Mouse (Mus musculus) lung, embryonic 16.5 days (tissue): ENCODE data around the gene Stk39. TPM values are rescaled to one million over a fixed set of nuclear protein-coding genes. Genes with fewer than 3 reads are reported as not detected.

Experiments used
- ATAC-seq: fragments of 200-750 bp; cut with Nextera tagmentation; 2 replicates; pipeline ENCODE4 v1.8.0; 2017; ENCODE audit warnings: low read depth, mild to moderate bottlenecking, moderate library complexity
- H3K27ac ChIP-seq: fragments of 300-500 bp; sonication (generic); 2 replicates; pipeline ENCODE4 v1.5.1; 2014; ENCODE audit warnings: mild to moderate bottlenecking, control low read depth, low read length
- H3K27me3 ChIP-seq: fragments of 300-500 bp; sonication (generic); 2 replicates; pipeline ENCODE4 v1.6.1; 2014; ENCODE audit warnings: low read depth, low read length, mixed read lengths; ENCODE audit not compliant: control insufficient read depth, insufficient read depth
- H3K36me3 ChIP-seq: fragments of 300-500 bp; sonication (generic); 2 replicates; pipeline ENCODE4 v1.6.1; 2014; ENCODE audit warnings: low read length; ENCODE audit not compliant: control insufficient read depth, insufficient read depth
- H3K4me1 ChIP-seq: fragments of 300-500 bp; sonication (generic); replicated peaks from 2 replicates; pipeline ENCODE4 v1.6.1; 2014; ENCODE audit warnings: low read length, mixed read lengths; ENCODE audit not compliant: control insufficient read depth, insufficient read depth
- H3K4me2 ChIP-seq: fragments of 300-500 bp; sonication (generic); 2 replicates; pipeline ENCODE4 v1.6.1; 2014; ENCODE audit warnings: low read depth, low read length, control low read depth
- H3K4me3 ChIP-seq: fragments of 300-500 bp; sonication (generic); 2 replicates; pipeline ENCODE4 v1.5.1; 2014; ENCODE audit warnings: mild to moderate bottlenecking, low read length, control low read depth
- H3K9ac ChIP-seq: fragments of 300-500 bp; sonication (generic); 2 replicates; pipeline ENCODE4 v1.6.1; 2014; ENCODE audit warnings: low read length, control low read depth
- H3K9me3 ChIP-seq: fragments of 300-500 bp; sonication (generic); 2 replicates; pipeline ENCODE4 v1.6.1; 2016; ENCODE audit warnings: low read length; ENCODE audit not compliant: control insufficient read depth
- WGBS: fragments of 180-500 bp; shearing (Covaris S2); extraction: QIAGEN DNeasy Blood & Tissue Kit; methylation state at CpG from one replicate; pipeline ENCODE4 v1.1.7; 2014; 5-methylcytosine and 5-hydroxymethylcytosine counted together
- polyA plus RNA-seq: library from polyadenylated mRNA; unstranded; fragments of >200 nt; fragmentation: Nextera tagmentation; extraction: Ambion mirVana; gene quantifications from 2 replicates; pipeline ENCODE4 v1.2.1, GENCODE M21; 2015

Gene Stk39
- polyA plus RNA-seq, 1 experiment from 2014 or later, result 13.0 TPM

DNA sequence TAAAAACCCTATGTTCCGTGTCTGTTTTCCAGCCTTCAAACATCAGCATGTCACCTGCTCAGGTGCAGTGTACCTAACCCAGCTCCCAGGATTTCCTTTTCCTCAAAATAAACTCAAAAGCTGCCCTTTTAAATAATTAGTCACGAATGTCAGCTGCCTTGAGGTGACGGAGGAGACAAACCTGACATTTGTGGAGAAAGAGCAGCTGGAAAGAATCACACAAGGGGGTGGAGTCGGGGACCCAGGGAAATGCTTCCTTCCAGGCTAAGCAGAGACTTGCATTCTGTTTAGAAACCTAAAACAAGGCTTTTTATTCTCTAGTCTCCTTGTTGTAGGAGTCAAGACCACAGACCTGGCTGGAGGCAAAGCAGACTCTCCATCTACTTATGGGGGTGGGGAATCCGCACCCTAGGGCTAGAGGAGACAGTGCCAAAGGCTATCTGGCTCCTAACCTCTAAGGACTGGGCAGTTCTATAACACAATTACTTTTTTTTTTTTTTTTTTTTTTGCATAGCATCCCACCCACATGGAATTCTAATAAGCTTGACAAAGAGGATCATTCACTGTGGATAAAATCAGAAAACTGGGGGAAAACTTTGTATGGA lies 29.9 kb downstream of the Stk39 start:
- Histone ChIP-seq H3K27ac (no peak overlapping the region), H3K27me3 (no peaks in the 10 kb centered on the region), H3K9me3 (no peaks in the 10 kb centered on the region), H3K36me3 (no peaks in the 10 kb centered on the region), H3K4me1 (peaks cover 11% of the 10 kb centered on the region), H3K4me2 (no peak overlapping the region), H3K9ac (no peak overlapping the region), H3K4me3 (no peak overlapping the region)
- peak; percentile 32; the same call in 1 of the 2 replicates for ATAC-seq
- 42% methylated on average over 5 of the region's 5 CpGs for WGBS

DNA sequence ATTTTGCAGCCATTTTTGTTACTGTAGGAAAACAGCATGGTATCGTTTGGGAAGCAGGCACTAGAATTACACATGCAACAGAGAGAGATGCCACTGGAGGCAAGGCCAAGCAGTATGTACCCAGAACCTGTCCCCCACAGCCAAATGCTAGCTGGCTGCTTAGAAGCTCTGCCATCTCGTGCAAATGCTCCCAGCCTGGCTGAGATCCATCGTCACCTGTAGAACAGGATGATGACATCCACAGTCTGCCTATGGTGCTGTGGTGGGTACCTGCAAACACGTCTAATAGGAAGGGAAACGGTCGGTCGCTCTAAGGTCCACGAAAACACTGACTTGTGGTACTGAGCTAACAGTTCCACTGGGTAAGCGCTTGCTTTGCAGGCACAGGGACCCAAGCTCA lies 32.5 kb downstream of the Stk39 start:
- H3K9me3 ChIP-seq, result no peaks in the 10 kb centered on the region
- no peaks in the 10 kb centered on the region for H3K36me3 ChIP-seq
- H3K27me3 ChIP-seq, result no peaks in the 10 kb centered on the region
- H3K4me1 ChIP-seq, result peaks cover 29% of the 10 kb centered on the region
- H3K4me3 ChIP-seq, result no peak overlapping the region
- no peak overlapping the region for H3K27ac ChIP-seq
- no peak overlapping the region for H3K4me2 ChIP-seq
- no peak for ATAC-seq
- WGBS, result 84% methylated on average over 9 of the region's 9 CpGs
- H3K9ac ChIP-seq, result no peak overlapping the region

DNA sequence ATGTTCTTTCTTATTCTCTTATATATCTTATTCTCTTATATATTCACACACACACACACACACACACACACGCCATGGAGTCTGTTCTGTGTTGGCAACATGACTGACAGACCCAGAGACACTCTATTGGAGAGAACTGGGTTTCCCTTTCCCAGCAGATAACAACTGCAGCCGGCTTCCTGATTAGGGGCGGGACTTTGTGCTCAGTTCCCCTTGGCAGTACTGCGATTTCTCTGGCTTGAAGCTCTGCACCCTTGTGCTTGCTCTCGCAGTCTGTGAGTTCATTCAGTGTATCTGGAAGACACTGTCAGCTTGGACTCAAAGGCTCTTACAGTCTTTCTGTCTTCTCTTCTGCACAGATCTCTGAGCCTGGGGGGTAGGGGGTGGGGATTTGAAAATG lies 34.1 kb downstream of the Stk39 start:
- peaks cover 39% of the 10 kb centered on the region for H3K4me1 ChIP-seq
- no peak overlapping the region for H3K4me2 ChIP-seq
- no peak overlapping the region for H3K9ac ChIP-seq
- no peak for ATAC-seq
- no peak overlapping the region for H3K4me3 ChIP-seq
- H3K27ac ChIP-seq, result no peak overlapping the region
- H3K27me3 ChIP-seq, result no peaks in the 10 kb centered on the region
- 54% methylated on average over 5 of the region's 5 CpGs for WGBS
- H3K36me3 ChIP-seq, result no peaks in the 10 kb centered on the region
- no peaks in the 10 kb centered on the region for H3K9me3 ChIP-seq

DNA sequence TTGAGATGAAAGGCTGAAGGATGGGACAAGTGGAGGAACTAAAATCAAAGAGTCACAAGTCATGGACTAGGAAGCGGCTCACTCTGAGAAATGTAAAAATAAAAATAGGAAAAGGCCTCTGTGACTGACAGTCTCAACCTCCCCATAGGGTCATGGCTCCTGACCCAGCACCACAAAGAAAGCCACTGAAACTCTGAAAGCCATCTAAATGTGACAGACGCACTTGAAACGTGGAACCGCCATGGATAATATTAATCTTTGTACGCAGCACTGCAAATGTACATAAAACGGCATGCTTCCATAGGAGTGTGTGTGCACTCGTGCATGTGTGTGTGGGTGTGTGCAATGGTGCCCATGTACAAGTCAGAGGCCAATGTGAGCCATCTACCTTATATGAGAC lies 34.9 kb downstream of the Stk39 start:
- peaks cover 39% of the 10 kb centered on the region for H3K4me1 ChIP-seq
- no peaks in the 10 kb centered on the region for H3K9me3 ChIP-seq
- H3K4me2 ChIP-seq, result no peak overlapping the region
- WGBS, result 86% methylated on average over 7 of the region's 7 CpGs
- H3K36me3 ChIP-seq, result no peaks in the 10 kb centered on the region
- no peak overlapping the region for H3K4me3 ChIP-seq
- H3K9ac ChIP-seq, result no peak overlapping the region
- H3K27me3 ChIP-seq, result no peaks in the 10 kb centered on the region
- no peak for ATAC-seq
- H3K27ac ChIP-seq, result no peak overlapping the region

DNA sequence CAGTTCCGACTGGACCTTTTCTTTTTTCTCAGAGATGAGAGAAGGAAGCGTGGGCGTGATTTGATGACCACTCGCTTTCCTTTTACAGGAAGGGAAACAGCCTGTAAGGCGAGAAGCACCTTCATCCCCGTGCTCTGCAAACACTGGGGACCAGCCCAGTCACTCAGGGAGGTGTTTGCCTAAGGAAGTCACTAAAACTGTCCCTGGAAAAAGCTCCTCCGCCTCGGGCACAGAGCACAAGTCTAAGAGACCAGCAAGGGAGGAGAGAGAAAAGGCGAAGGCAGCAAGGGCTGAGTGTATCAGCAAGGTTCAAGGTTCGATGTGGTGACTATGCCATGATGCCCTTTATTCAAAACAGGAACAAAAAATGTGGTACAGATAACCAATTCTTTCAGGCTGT lies 35.8 kb downstream of the Stk39 start:
- H3K36me3 ChIP-seq, result no peaks in the 10 kb centered on the region
- no peak overlapping the region for H3K9ac ChIP-seq
- 21% methylated on average over 10 of the region's 10 CpGs for WGBS
- 0 out of 2 replicates have a peak overlapping the region, but pooled peaks have one; percentile 3 for H3K4me3 ChIP-seq
- H3K27me3 ChIP-seq, result no peaks in the 10 kb centered on the region
- peaks cover 35% of the 10 kb centered on the region for H3K4me1 ChIP-seq
- no peaks in the 10 kb centered on the region for H3K9me3 ChIP-seq
- H3K27ac ChIP-seq, result no peak overlapping the region
- no peak for ATAC-seq
- H3K4me2 ChIP-seq, result peak overlapping the region; percentile 28

DNA sequence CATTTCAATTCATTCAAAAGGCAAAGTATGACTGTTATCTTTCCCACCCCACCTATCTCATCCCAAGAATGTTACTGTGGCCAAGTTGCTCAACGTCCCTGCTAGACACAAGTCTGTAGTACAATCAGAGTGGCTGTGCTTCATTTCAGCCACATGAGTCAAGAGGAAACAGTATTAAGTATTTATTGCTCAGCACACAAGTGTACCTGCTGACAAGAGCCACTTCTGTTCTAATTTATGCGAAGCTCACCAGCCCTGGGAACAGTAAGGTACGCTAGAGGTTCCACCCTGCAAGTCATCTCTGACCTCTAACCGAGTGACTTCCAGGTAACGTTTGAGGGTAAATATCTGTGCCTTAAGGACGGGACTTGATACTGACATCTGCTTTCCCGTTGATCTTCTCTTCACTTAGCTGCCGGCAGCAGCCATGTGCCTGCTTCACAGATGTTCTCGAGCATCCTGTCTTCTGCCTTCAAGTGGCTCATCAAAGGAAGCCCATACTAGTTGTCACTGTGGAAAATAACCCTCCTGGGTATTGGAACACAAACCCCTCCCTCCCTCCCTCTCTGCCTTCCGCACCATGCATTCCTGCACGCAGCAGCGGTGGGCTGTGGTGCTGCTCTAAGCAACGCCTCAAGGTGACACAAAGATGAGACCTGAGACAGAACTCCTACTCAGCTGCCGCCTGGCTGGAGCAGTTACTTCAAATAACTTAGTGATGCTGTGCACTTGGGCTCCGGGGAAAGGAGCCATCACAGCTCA lies 36.4 kb downstream of the Stk39 start:
- peak overlapping the region; percentile 28 for H3K4me2 ChIP-seq
- H3K4me1 ChIP-seq, result peaks cover 37% of the 10 kb centered on the region
- H3K9ac ChIP-seq, result no peak overlapping the region
- no peaks in the 10 kb centered on the region for H3K27me3 ChIP-seq
- no peaks in the 10 kb centered on the region for H3K36me3 ChIP-seq
- no peaks in the 10 kb centered on the region for H3K9me3 ChIP-seq
- no peak overlapping the region for H3K27ac ChIP-seq
- 0 out of 2 replicates have a peak overlapping the region, but pooled peaks have one; percentile 3 for H3K4me3 ChIP-seq
- ATAC-seq, result peak; percentile 18; the same call in 1 of the 2 replicates
- 15% methylated on average over 15 of the region's 15 CpGs for WGBS

DNA sequence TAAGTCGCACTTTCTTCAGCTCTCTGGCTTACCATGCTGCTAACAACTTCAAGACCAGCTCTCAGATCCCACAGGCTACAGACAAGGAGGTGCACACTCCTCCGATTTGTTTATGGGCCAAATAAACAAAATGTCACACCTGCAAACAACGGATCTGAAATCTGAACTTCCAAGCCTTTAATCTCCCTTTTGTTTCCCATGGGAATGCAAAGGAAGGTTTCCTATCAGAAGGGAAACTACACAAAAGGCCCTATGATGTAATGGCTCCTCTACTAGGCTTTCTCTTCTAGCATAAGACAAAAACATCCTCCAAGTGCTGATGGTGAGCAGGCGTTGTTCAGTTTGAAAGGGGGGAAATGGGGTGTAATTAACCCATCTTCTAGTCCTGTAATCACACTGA lies 37.1 kb downstream of the Stk39 start:
- H3K9me3 ChIP-seq, result no peaks in the 10 kb centered on the region
- WGBS, result 25% methylated on average over 4 of the region's 4 CpGs
- no peak overlapping the region; the same call in 1 of the 2 replicates for H3K27ac ChIP-seq
- H3K4me2 ChIP-seq, result no peak overlapping the region
- H3K27me3 ChIP-seq, result no peaks in the 10 kb centered on the region
- H3K9ac ChIP-seq, result no peak overlapping the region
- no peak for ATAC-seq
- H3K4me1 ChIP-seq, result peaks cover 42% of the 10 kb centered on the region
- H3K4me3 ChIP-seq, result no peak overlapping the region
- H3K36me3 ChIP-seq, result no peaks in the 10 kb centered on the region

DNA sequence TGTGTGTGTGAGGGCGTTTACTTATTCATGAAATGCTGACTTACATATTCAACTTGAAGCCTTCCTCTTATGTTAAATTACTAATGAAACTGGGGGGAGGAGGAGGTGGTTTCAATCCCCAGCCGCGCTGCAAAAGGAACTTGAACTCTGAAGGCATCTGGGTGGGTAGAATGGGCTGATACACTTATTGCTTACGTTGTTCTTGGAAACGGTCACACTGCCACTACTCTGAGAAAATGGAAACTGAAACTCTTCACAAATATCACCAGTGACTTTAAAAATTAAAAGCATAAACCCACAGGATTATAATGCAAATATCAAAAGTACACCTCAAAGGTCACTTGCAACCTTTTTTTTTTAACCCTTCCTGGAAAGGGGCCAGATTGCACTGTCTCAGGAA lies 37.5 kb downstream of the Stk39 start:
- Histone ChIP-seq H3K36me3 (no peaks in the 10 kb centered on the region), H3K27ac (no peak overlapping the region), H3K9me3 (no peaks in the 10 kb centered on the region), H3K4me2 (no peak overlapping the region), H3K4me3 (no peak overlapping the region), H3K9ac (no peak overlapping the region), H3K27me3 (no peaks in the 10 kb centered on the region), H3K4me1 (peaks cover 42% of the 10 kb centered on the region)
- 41% methylated on average over 5 of the region's 5 CpGs for WGBS
- no peak for ATAC-seq

DNA sequence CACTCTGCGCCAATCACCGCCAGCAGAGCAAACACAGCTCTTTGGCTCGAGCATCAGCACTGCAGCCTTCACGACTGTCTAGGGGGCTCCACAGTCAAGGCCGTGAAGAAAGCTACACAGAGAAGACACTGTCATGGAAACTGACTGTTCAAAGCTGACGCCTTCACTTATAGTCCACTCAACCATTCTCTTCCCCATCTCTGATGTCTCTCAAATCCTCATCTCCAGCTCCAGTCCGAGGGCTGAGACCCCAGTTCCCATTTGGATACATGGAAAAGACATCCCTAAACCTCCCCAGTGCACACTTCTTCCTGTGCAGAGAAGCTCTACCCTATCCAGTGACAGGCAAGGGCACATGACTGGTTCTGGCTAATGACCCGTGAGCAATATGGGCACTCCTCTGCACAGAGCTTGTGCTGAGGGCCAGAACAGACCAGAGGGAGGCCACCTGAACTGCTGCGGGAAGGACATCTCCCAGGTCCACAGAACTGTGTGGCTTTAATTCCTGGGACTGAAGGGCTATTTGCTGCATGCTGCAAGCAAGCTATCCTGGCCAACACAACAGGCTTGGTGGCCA lies 38.2 kb downstream of the Stk39 start:
- Histone ChIP-seq H3K4me1 (peaks cover 42% of the 10 kb centered on the region), H3K9me3 (no peaks in the 10 kb centered on the region), H3K9ac (no peak overlapping the region), H3K27me3 (no peaks in the 10 kb centered on the region), H3K4me2 (no peak overlapping the region), H3K4me3 (no peak overlapping the region), H3K27ac (no peak overlapping the region), H3K36me3 (no peaks in the 10 kb centered on the region)
- no peak for ATAC-seq
- 61% methylated on average over 9 of the region's 9 CpGs for WGBS
